Mouse (Mus musculus) heart, adult 2 months (tissue): Measurements from ENCODE around the gene C130026I21Rik. TPM values are rescaled to one million over a fixed set of nuclear protein-coding genes. Genes with fewer than 3 reads are reported as not detected.
A peak's percentile ranks its signal among the peaks of the same experiment; 100 is the strongest.
"Not testable (repeated sequence)": the region's sequence is repeated elsewhere in the genome, so short reads cannot be mapped to it uniquely, and the experiment has no call there.

ENCODE experiments used
- DNase-seq, 2 experiments: peaks; one replicate each; pipeline ENCODE4 v3.0.0; 2021
- H3K27ac ChIP-seq: fragments of 200-600 bp; 2 replicates; pipeline ENCODE4 v1.8.1; 2022
- H3K27me3 ChIP-seq: fragments of 200-500 bp; 2 replicates; pipeline ENCODE4 v1.6.1; 2012; ENCODE audit warnings: mild to moderate bottlenecking, low read length, inconsistent platforms, mixed read lengths; ENCODE audit not compliant: control insufficient read depth, insufficient read depth
- H3K36me3 ChIP-seq: fragments of 200-500 bp; 2 replicates; pipeline ENCODE4 v1.6.1; 2012; ENCODE audit warnings: low read length, inconsistent platforms; ENCODE audit not compliant: control insufficient read depth, insufficient read depth
- H3K4me1 ChIP-seq: fragments of 200-500 bp; 2 replicates; pipeline ENCODE4 v1.6.1; 2011; ENCODE audit warnings: low read length; ENCODE audit not compliant: control insufficient read depth, insufficient read depth
- H3K4me3 ChIP-seq: fragments of 200-600 bp; 2 replicates; pipeline ENCODE4 v1.8.1; 2022
- H3K79me2 ChIP-seq: fragments of 200-500 bp; replicated peaks from 2 replicates; pipeline ENCODE4 v1.6.1; 2012; ENCODE audit warnings: mild to moderate bottlenecking, inconsistent platforms, low read length, moderate library complexity, mixed read lengths; ENCODE audit not compliant: control insufficient read depth, insufficient read depth
- H3K9ac ChIP-seq: fragments of 200-500 bp; 2 replicates; pipeline ENCODE4 v1.6.1; 2012; ENCODE audit warnings: low read depth, mild to moderate bottlenecking, control low read depth, inconsistent platforms, low read length, mixed read lengths
- WGBS: fragments of 180-500 bp; shearing (Covaris S2); methylation state at CpG from one replicate; pipeline ENCODE4 v1.1.7; 2018; 5-methylcytosine and 5-hydroxymethylcytosine counted together
- intact Hi-C: fragments of 180-260 bp; cut with DNase I; formaldehyde crosslinking; loops from one replicate; pipeline ENCODE4 v1.15.1; 2025
- polyA plus RNA-seq: library from polyadenylated mRNA; depleted of rRNA; stranded (reverse); fragments of >200 nt; gene quantifications from 2 replicates; pipeline ENCODE4 v1.2.3, GENCODE M21; 2012
- total RNA-seq, 2 experiments: library from RNA; stranded (reverse); gene quantifications; 2 replicates each; pipeline ENCODE4 v1.2.3; 2021

C130026I21Rik gene
- total and polyA plus RNA-seq, 3 experiments, result 0.80 to 0.84 TPM; not detected in 1

GRCm38 (mm10) chr1:85084803-85085202 is 185.6 kb downstream of the C130026I21Rik start:
- H3K27me3 ChIP-seq, DNase-seq, H3K79me2 ChIP-seq, H3K4me1 ChIP-seq, H3K9ac ChIP-seq, intact Hi-C loops, H3K27ac ChIP-seq, H3K4me3 ChIP-seq, H3K36me3 ChIP-seq: not testable (repeated sequence)
- WGBS, result 41% methylated on average over 3 of the region's 3 CpGs

- H3K9ac ChIP-seq, H3K4me1 ChIP-seq, H3K4me3 ChIP-seq, DNase-seq, H3K36me3 ChIP-seq, intact Hi-C loops, H3K27me3 ChIP-seq, H3K27ac ChIP-seq, H3K79me2 ChIP-seq: not testable (repeated sequence)
- WGBS, result 48% methylated on average over 3 of the region's 3 CpGs
Measured at GRCm38 (mm10) chr1:85073099-85073498, 197.3 kb downstream of the C130026I21Rik start.

GRCm38 (mm10) chr1:85071690-85072089 is 198.7 kb downstream of the C130026I21Rik start:
- H3K27me3 ChIP-seq, DNase-seq, H3K4me3 ChIP-seq, H3K27ac ChIP-seq, H3K9ac ChIP-seq, intact Hi-C loops, H3K79me2 ChIP-seq, H3K4me1 ChIP-seq, H3K36me3 ChIP-seq: not testable (repeated sequence)
- 41% methylated on average over 3 of the region's 3 CpGs for WGBS

- intact Hi-C loops, result not testable (repeated sequence)
Measured at GRCm38 (mm10) chr1:85035801-85036200, 234.6 kb downstream of the C130026I21Rik start.

GRCm38 (mm10) chr1:85034394-85034793 is 236.0 kb downstream of the C130026I21Rik start:
- H3K36me3 ChIP-seq, H3K27ac ChIP-seq, H3K9ac ChIP-seq, H3K4me3 ChIP-seq, H3K79me2 ChIP-seq, intact Hi-C loops, DNase-seq, H3K4me1 ChIP-seq, H3K27me3 ChIP-seq: not testable (repeated sequence)
- 68% methylated on average over 3 of the region's 4 CpGs for WGBS

More at GRCm38 (mm10) chr1:85035801-85036200, 234.6 kb downstream of the C130026I21Rik start:
- not testable (repeated sequence) for H3K36me3 ChIP-seq, H3K9ac ChIP-seq, DNase-seq, H3K4me1 ChIP-seq, H3K4me3 ChIP-seq, H3K27ac ChIP-seq, H3K27me3 ChIP-seq, H3K79me2 ChIP-seq
- WGBS, result 73% methylated on average over 6 of the region's 6 CpGs

GRCm38 (mm10) chr1:85033616-85034015 is 236.8 kb downstream of the C130026I21Rik start:
- 85% methylated on average over 5 of the region's 6 CpGs for WGBS
- H3K4me1 ChIP-seq, DNase-seq, H3K27ac ChIP-seq, H3K9ac ChIP-seq, H3K79me2 ChIP-seq, H3K36me3 ChIP-seq, intact Hi-C loops, H3K4me3 ChIP-seq, H3K27me3 ChIP-seq: not testable (repeated sequence)

GRCm38 (mm10) chr1:85030211-85030610 is 240.2 kb downstream of the C130026I21Rik start:
- H3K36me3 ChIP-seq, intact Hi-C loops, H3K4me1 ChIP-seq, H3K79me2 ChIP-seq, H3K4me3 ChIP-seq, H3K9ac ChIP-seq, H3K27me3 ChIP-seq, H3K27ac ChIP-seq: not testable (repeated sequence)
- DNase-seq, result peak in 1 of 2 experiments; percentile 2
- WGBS, result 60% methylated on average over 13 of the region's 14 CpGs

- DNase-seq, H3K4me3 ChIP-seq, H3K27ac ChIP-seq, H3K9ac ChIP-seq, H3K4me1 ChIP-seq, H3K27me3 ChIP-seq, H3K36me3 ChIP-seq, intact Hi-C loops, H3K79me2 ChIP-seq: not testable (repeated sequence)
- 92% methylated on average over 13 of the region's 13 CpGs for WGBS
Measured at GRCm38 (mm10) chr1:85011933-85012332, 258.4 kb downstream of the C130026I21Rik start.

GRCm38 (mm10) chr1:85010947-85011346 is 259.4 kb downstream of the C130026I21Rik start:
- H3K36me3 ChIP-seq, DNase-seq, H3K4me3 ChIP-seq, H3K4me1 ChIP-seq, intact Hi-C loops, H3K27me3 ChIP-seq, H3K27ac ChIP-seq, H3K9ac ChIP-seq, H3K79me2 ChIP-seq: not testable (repeated sequence)
- 75% methylated on average over 3 of the region's 3 CpGs for WGBS

- H3K9ac ChIP-seq, H3K36me3 ChIP-seq, DNase-seq, H3K4me1 ChIP-seq, intact Hi-C loops, H3K4me3 ChIP-seq, H3K27ac ChIP-seq, H3K27me3 ChIP-seq, H3K79me2 ChIP-seq: not testable (repeated sequence)
- 44% methylated on average over 1 of the region's 1 CpGs for WGBS
Measured at GRCm38 (mm10) chr1:85007737-85008136, 262.6 kb downstream of the C130026I21Rik start.
